8 mouse cellular contexts compared by ENCODE assay signal in genomic region chr11:101171721-101172433, GRCm38 (mm10). TPM values are rescaled to one million over a fixed set of nuclear protein-coding genes. Genes with fewer than 3 reads are reported as not detected.
DNase-seq lines count a peak whose midpoint lies in the region; ATAC-seq and TF ChIP-seq lines count a peak whose summit lies in the region.

No protein-coding gene starts in this region.

- H3K27me3 ChIP-seq in forebrain, postnatal 0 days (ENCODE audit: insufficient read depth, low read length): peaks cover 48% of the 10 kb centered on the region
- H3K27me3 ChIP-seq in hindbrain, embryonic 11.5 days (ENCODE audit: control insufficient read depth, insufficient read depth, low read length): peaks cover 75% of the 10 kb centered on the region

- peak overlapping the region; percentile 61 for H3K4me2 ChIP-seq in forebrain, postnatal 0 days (ENCODE audit: low read depth)
- peak overlapping the region; percentile 66 for H3K4me2 ChIP-seq in hindbrain, embryonic 11.5 days (replicated peaks; ENCODE audit: low read depth, low read length)

- no peaks in the 10 kb centered on the region for H3K9me3 ChIP-seq in forebrain, postnatal 0 days (ENCODE audit: low read length)
- H3K9me3 ChIP-seq in hindbrain, embryonic 11.5 days (ENCODE audit: control insufficient read depth, low read length): no peaks in the 10 kb centered on the region

- peaks cover 11% of the 10 kb centered on the region for H3K4me1 ChIP-seq in brown adipose tissue, adult 24 weeks (ENCODE audit: control insufficient read depth, insufficient read depth, insufficient read length, low read length)
- peaks cover 18% of the 10 kb centered on the region for H3K4me1 ChIP-seq in forebrain, postnatal 0 days (ENCODE audit: insufficient read depth)
- H3K4me1 ChIP-seq in hindbrain, embryonic 11.5 days (replicated peaks; ENCODE audit: control insufficient read depth, insufficient read depth, low read length): peaks cover 31% of the 10 kb centered on the region; the same call in 1 of the 2 replicates

- peak overlapping the region; percentile 29; the same call in 1 of the 2 replicates for H3K9ac ChIP-seq in forebrain, postnatal 0 days
- H3K9ac ChIP-seq in hindbrain, embryonic 11.5 days (ENCODE audit: low read depth, low read length): peak overlapping the region; percentile 24; the same call in 1 of the 2 replicates

- H3K4me3 ChIP-seq in brown adipose tissue, adult 24 weeks (ENCODE audit: insufficient read depth, low read depth, low read length): peak overlapping the region; percentile 72
- peak overlapping the region; percentile 71 for H3K4me3 ChIP-seq in forebrain, postnatal 0 days (ENCODE audit: low read depth, low read length)
- H3K4me3 ChIP-seq in hindbrain, embryonic 11.5 days (ENCODE audit: low read depth, low read length): peak overlapping the region; percentile 39

- peak overlapping the region; percentile 74 for H3K27ac ChIP-seq in brown adipose tissue, adult 24 weeks (replicated peaks; ENCODE audit: low read depth, low read length)
- H3K27ac ChIP-seq in forebrain, postnatal 0 days (ENCODE audit: low read depth, low read length): peak overlapping the region; percentile 74; the same call in 1 of the 2 replicates
- H3K27ac ChIP-seq in hindbrain, embryonic 11.5 days (ENCODE audit: low read depth, low read length): 0 out of 2 replicates have a peak overlapping the region, but pooled peaks have one; percentile 60

- TF ChIP-seq CTCF in forebrain, postnatal 0 days (IDR thresholded peaks at IDR 0.05; ENCODE audit: low read depth): no peak

- peak; percentile 85 for DNase-seq in MN1 (ENCODE audit: low spot score)
- DNase-seq in forebrain, postnatal 0 days: peak; percentile 83
- peak; percentile 82 for DNase-seq in hindbrain, embryonic 11.5 days (ENCODE audit: low spot score)
- DNase-seq in layer of hippocampus, postnatal 36 days: peak; percentile 60 to 64
- DNase-seq in lung, postnatal 14 days: peak; percentile 73
- peak; percentile 86 for DNase-seq in retina, embryonic 14.5 days (ENCODE audit: low spot score)

- under 1% methylated on average over 31 of the region's 31 CpGs for WGBS in forebrain, postnatal 0 days
- WGBS in hindbrain, embryonic 11.5 days: under 1% methylated on average over 31 of the region's 31 CpGs

- H3K36me3 ChIP-seq in forebrain, postnatal 0 days (ENCODE audit: insufficient read depth): peaks cover 9% of the 10 kb centered on the region
- H3K36me3 ChIP-seq in hindbrain, embryonic 11.5 days (ENCODE audit: control insufficient read depth, insufficient read depth, low read length): no peaks in the 10 kb centered on the region

- ATAC-seq in forebrain, postnatal 0 days: peak; percentile 62
- peak; percentile 37; the same call in 1 of the 2 replicates for ATAC-seq in hindbrain, embryonic 11.5 days (ENCODE audit: low FRiP score)
- ATAC-seq in granulocyte monocyte progenitor cell, adult 5-6 weeks (replicated peaks; ENCODE audit: poor library complexity, severe bottlenecking): no peak; the same call in 1 of the 2 replicates

RNA-seq across cellular contexts. Expression of gene Plekhh3, which starts 0.7 kb away (rescaled TPM):
- 21.8 and 33.6 TPM in 2 replicates for polyA plus RNA-seq in brown adipose tissue, adult 24 weeks (2012; ENCODE audit: insufficient read depth, insufficient read length, missing spikeins)
- 9.2 and 10.2 TPM in 2 replicates for total RNA-seq in forebrain, postnatal 0 days (2014; rRNA removed)
- polyA plus RNA-seq in forebrain, postnatal 0 days (2015; fragmentation: Nextera tagmentation; extraction: Ambion mirVana): 4.9 and 5.3 TPM in 2 replicates
- polyA plus RNA-seq in hindbrain, embryonic 11.5 days (2014; fragmentation: Nextera tagmentation; extraction: Ambion mirVana): 7.7 and 8.2 TPM in 2 replicates
- total RNA-seq in layer of hippocampus, postnatal 36 days (2021): 10 to 100 TPM; 12.5 to 14.8 TPM
- total RNA-seq in granulocyte monocyte progenitor cell, adult 5-6 weeks (2014; fragmentation: Nextera tagmentation): 1.4 TPM in 1 of 2 replicates, not detected in the other
- total RNA-seq in granulocyte monocyte progenitor cell, adult 5-6 weeks (2017): 0.47 TPM in 1 of 2 replicates, not detected in the other

RNA-seq across cellular contexts. Expression of gene Cntnap1, which starts 1.6 kb away (rescaled TPM):
- 7.2 and 11.2 TPM in 2 replicates for polyA plus RNA-seq in brown adipose tissue, adult 24 weeks (2012; ENCODE audit: insufficient read depth, insufficient read length, missing spikeins)
- 3.0 and 3.5 TPM in 2 replicates for total RNA-seq in forebrain, postnatal 0 days (2014; rRNA removed)
- 0.35 and 1.1 TPM in 2 replicates for polyA plus RNA-seq in forebrain, postnatal 0 days (2015; fragmentation: Nextera tagmentation; extraction: Ambion mirVana)
- 0.29 and 0.39 TPM in 2 replicates for polyA plus RNA-seq in hindbrain, embryonic 11.5 days (2014; fragmentation: Nextera tagmentation; extraction: Ambion mirVana)
- 100 to 1,000 TPM; 168 to 169 TPM for total RNA-seq in layer of hippocampus, postnatal 36 days (2021)
- total RNA-seq in granulocyte monocyte progenitor cell, adult 5-6 weeks (2014; fragmentation: Nextera tagmentation): 0.41 and 0.83 TPM in 2 replicates
- 0.36 and 0.65 TPM in 2 replicates for total RNA-seq in granulocyte monocyte progenitor cell, adult 5-6 weeks (2017)

RNA-seq across cellular contexts. Expression of gene Ccr10, which starts 3.4 kb away (rescaled TPM):
- 1.2 TPM in 1 of 2 replicates, not detected in the other for polyA plus RNA-seq in brown adipose tissue, adult 24 weeks (2012; ENCODE audit: insufficient read depth, insufficient read length, missing spikeins)
- 0.23 and 0.52 TPM in 2 replicates for total RNA-seq in forebrain, postnatal 0 days (2014; rRNA removed)
- 0.15 and 0.24 TPM in 2 replicates for polyA plus RNA-seq in forebrain, postnatal 0 days (2015; fragmentation: Nextera tagmentation; extraction: Ambion mirVana)
- polyA plus RNA-seq in hindbrain, embryonic 11.5 days (2014; fragmentation: Nextera tagmentation; extraction: Ambion mirVana): 0.19 TPM in 1 of 2 replicates, not detected in the other
- total RNA-seq in layer of hippocampus, postnatal 36 days (2021): not detected
- total RNA-seq in granulocyte monocyte progenitor cell, adult 5-6 weeks (2014; fragmentation: Nextera tagmentation): not detected in 2 replicates
- 0.09 TPM in 1 of 2 replicates, not detected in the other for total RNA-seq in granulocyte monocyte progenitor cell, adult 5-6 weeks (2017)

RNA-seq across cellular contexts. Expression of gene Tubg2, which starts 16.2 kb away (rescaled TPM):
- polyA plus RNA-seq in brown adipose tissue, adult 24 weeks (2012; ENCODE audit: insufficient read depth, insufficient read length, missing spikeins): 1.1 and 1.9 TPM in 2 replicates
- total RNA-seq in forebrain, postnatal 0 days (2014; rRNA removed): 23.2 and 28.6 TPM in 2 replicates
- 59.9 and 69.7 TPM in 2 replicates for polyA plus RNA-seq in forebrain, postnatal 0 days (2015; fragmentation: Nextera tagmentation; extraction: Ambion mirVana)
- polyA plus RNA-seq in hindbrain, embryonic 11.5 days (2014; fragmentation: Nextera tagmentation; extraction: Ambion mirVana): 5.5 and 5.7 TPM in 2 replicates
- total RNA-seq in layer of hippocampus, postnatal 36 days (2021): 10 to 100 TPM; 39.9 to 40.7 TPM
- total RNA-seq in granulocyte monocyte progenitor cell, adult 5-6 weeks (2014; fragmentation: Nextera tagmentation): not detected in 2 replicates
- not detected in 2 replicates for total RNA-seq in granulocyte monocyte progenitor cell, adult 5-6 weeks (2017)

RNA-seq across cellular contexts. Expression of gene Tubg1, which starts 52.1 kb away (rescaled TPM):
- 46.6 and 49.2 TPM in 2 replicates for polyA plus RNA-seq in brown adipose tissue, adult 24 weeks (2012; ENCODE audit: insufficient read depth, insufficient read length, missing spikeins)
- total RNA-seq in forebrain, postnatal 0 days (2014; rRNA removed): 35.6 and 43.1 TPM in 2 replicates
- polyA plus RNA-seq in forebrain, postnatal 0 days (2015; fragmentation: Nextera tagmentation; extraction: Ambion mirVana): 64.8 and 66.6 TPM in 2 replicates
- 97.7 and 98.6 TPM in 2 replicates for polyA plus RNA-seq in hindbrain, embryonic 11.5 days (2014; fragmentation: Nextera tagmentation; extraction: Ambion mirVana)
- total RNA-seq in layer of hippocampus, postnatal 36 days (2021): 10 to 100 TPM; 39.7 to 41.8 TPM
- 27.6 and 53.4 TPM in 2 replicates for total RNA-seq in granulocyte monocyte progenitor cell, adult 5-6 weeks (2014; fragmentation: Nextera tagmentation)
- 25.8 and 43.7 TPM in 2 replicates for total RNA-seq in granulocyte monocyte progenitor cell, adult 5-6 weeks (2017)

Comparison
In these comparisons a context has a peak if more than half of its experiments do, and no peak if none do; other contexts are left out.
1. RNA of gene Cntnap1, which starts 1.6 kb away (total RNA-seq): 168 to 169 TPM in layer of hippocampus, postnatal 36 days; 3.0 to 3.5 TPM in forebrain, postnatal 0 days and 0.36 to 0.83 TPM in granulocyte monocyte progenitor cell, adult 5-6 weeks; every median in the first group is over 10 times any median in the second.
2. Peak in every context shown above with its lines, with median percentiles within 50 percentile points of each other: DNase-seq, H3K27ac ChIP-seq and H3K4me3 ChIP-seq.